Mouse (Mus musculus) T-helper 1 cell (primary cell): ENCODE data around the gene Cuedc1.

Experiments used
- in situ Hi-C: fragments of 300-600 bp; cut with MboI, MseI; formaldehyde crosslinking; loops from one replicate; pipeline ENCODE4 v1.15.1; 2025; ENCODE audit warnings: high pct_unique_total_duplicates

Gene Cuedc1

DNA sequence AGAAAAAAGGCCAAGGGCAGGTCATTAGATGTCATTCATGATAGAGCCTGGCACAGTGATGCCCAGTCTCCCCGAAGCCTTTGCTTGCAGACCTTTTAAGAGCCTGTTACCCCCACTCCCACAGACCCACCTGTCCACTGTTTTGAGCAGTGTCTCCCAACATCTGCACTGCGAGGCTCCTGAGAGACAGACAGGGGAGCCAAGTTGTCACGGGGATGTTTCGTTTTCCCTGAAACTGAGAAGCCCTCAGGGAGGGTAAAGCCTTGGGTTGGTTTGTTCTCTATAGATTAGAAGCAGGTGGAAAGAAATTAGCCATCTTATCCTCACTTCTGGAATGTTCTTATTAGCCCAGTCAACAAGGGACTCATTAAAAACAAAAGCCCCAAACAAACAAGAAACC, 136.9 kb downstream of the Cuedc1 start:
- in situ Hi-C loops: no loop called here

DNA sequence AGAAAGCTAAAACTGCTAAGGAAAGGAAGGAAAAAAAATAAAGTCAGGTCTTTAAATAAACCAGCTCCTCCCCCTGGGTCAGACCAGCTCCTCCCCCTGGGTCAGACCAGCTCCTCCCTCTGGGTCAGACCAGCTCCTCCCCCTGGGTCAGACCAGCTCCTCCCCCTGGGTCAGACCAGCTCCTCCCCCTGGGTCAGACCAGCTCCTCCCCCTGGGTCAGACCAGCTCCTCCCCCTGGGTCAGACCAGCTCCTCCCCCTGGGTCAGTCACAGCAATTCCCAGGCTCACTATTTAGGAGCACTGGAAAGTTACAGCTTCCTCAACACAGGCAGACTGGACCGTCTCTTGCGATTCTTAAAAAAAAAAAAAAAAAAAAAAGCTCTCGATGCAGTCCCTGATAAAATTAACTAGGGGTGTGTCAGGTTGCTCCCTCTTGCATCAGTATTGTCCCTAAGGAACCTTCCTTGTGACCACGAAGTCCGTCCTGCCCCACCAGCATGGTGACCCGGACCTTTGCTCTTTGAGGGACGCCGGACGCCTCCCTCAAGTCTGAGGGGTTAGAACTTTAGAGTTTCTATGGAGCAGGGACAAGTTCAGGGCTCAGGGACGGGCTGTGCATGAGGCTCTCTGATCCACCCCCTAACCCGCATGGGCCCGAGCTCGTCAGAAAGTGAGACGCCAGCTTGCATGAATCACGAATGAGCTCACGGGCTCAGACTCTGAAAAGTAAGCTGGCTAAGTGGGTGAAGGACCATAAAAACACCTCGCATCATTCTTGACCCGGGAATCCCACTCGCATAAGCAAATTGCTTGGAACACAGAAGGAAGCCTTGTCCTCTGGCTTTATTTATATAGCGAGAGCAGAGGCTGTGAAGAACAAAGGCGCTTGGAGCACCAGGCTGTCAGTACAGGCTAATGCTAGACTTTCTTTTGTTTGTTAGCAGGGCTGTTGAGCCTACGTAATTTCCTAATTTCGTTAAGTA, 137.7 kb downstream of the Cuedc1 start:
- in situ Hi-C loops: no loop called here

DNA sequence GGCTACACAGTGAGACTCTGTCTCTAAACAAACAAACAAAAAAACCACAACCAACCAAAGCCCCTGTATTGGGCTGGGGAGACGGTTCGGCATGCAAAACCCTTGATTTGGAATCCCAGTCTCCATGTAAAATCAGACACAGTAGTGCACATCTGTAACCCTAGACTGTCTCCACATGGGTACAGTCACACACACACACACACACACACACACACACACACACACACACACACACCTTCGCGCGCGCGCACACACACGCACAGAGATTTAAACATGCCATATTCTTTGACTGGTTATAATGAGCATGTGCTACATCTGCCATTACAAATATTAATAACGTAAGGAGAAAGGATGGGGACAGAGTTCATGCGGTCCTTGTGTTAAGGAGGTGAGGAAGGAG, 142.4 kb downstream of the Cuedc1 start:
- in situ Hi-C loops: no loop called here

DNA sequence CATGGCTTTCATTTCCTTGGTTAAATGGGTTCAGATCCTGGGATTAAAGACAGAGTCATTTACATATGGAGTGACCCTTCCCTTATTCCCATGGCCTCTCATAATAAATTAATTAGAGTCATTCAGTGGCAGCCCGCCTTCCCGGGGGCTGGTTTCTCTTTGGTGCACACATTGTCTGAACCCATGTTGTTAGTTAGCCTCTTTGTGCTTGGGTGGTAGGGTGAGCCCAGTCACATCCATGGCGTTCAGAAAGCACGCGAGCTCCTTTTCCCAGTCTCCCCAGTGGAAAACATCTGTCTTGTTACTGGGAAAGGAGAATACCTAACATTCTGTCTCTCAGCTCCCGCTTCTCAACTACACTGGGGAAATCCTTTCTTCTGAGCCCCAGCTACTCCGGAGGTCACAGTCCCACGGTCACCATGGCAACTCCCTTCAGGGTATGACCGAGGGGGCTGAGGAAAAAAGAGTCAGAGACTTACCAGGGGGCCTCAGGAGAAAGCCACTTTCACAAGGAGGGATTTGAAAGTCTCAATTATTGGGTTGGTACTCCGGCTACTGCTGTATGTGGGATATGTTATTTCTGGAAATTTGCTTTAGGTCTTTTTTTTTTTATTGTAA, 143.0 kb downstream of the Cuedc1 start:
- in situ Hi-C loops: no loop called here

DNA sequence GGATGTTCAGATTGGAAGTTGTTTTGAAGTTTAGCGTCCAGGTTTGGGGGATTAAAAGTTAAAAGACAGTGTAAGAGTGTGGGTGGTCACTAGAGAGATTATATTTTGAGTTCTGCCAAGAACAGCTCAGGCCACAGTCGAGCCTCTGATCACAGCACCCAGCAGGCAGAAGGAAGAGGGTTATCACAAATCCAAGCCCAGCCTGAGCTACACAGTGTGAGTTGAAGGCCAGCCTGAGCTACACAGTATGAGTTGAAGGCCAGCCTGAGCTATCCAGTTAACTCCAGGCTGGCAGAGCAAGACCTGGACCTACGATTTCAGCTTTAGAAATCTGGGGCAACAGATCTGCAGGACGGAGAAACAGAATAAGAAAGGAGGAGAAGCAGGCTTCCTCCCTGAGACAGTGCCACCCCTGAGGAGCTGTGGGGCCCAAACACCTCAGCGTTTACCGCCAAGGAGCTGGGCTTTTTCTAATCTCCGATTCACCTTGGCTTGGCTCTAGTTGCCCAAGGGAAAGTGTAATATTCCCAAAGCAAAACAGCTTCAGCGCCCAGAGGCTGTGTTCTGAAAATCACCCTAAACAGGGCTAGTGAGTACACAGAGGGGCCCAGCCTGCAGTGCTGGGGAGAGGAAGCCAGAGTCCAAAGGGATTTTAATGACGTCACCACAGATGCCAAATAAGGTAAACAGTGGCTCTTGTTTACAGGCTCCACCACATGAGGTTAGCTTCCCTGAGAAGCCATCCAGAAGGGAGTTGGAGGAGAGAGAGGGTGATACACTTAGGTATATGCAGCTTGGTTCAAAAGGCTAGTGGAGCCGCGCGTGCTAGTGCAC, 143.8 kb downstream of the Cuedc1 start:
- in situ Hi-C loops: no loop called here
